Mouse (Mus musculus) heart, embryonic 11.5 days (tissue): ENCODE data around the gene Rtcb. TPM values are rescaled to one million over a fixed set of nuclear protein-coding genes. Genes with fewer than 3 reads are reported as not detected.

Experiments
- ATAC-seq: fragments of 200-750 bp; cut with Nextera tagmentation; replicated peaks from 2 replicates; pipeline ENCODE4 v1.8.0; 2017; ENCODE audit warnings: moderate library complexity; ENCODE audit not compliant: insufficient number of reproducible peaks, low FRiP score, low TSS enrichment
- H3K27ac ChIP-seq: fragments of 300-500 bp; sonication (generic); 2 replicates; pipeline ENCODE4 v1.5.1; 2014; ENCODE audit warnings: mild to moderate bottlenecking, low read depth, low read length
- H3K27me3 ChIP-seq: fragments of 300-500 bp; sonication (generic); 2 replicates; pipeline ENCODE4 v1.6.1; 2014; ENCODE audit warnings: mild to moderate bottlenecking, low read length, mixed read lengths; ENCODE audit not compliant: control insufficient read depth, insufficient read depth
- H3K36me3 ChIP-seq: fragments of 300-500 bp; sonication (generic); 2 replicates; pipeline ENCODE4 v1.6.1; 2014; ENCODE audit warnings: mild to moderate bottlenecking, low read length, moderate library complexity, mixed read lengths; ENCODE audit not compliant: control insufficient read depth, insufficient read depth
- H3K4me1 ChIP-seq: fragments of 300-500 bp; sonication (generic); 2 replicates; pipeline ENCODE4 v1.6.1; 2014; ENCODE audit warnings: low read length; ENCODE audit not compliant: control insufficient read depth, insufficient read depth
- H3K4me2 ChIP-seq: fragments of 300-500 bp; sonication (generic); 2 replicates; pipeline ENCODE4 v1.6.1; 2014; ENCODE audit warnings: mild to moderate bottlenecking, moderate library complexity
- H3K4me3 ChIP-seq: fragments of 300-500 bp; sonication (generic); 2 replicates; pipeline ENCODE4 v1.5.1; 2014; ENCODE audit warnings: low read depth, low read length
- H3K9ac ChIP-seq: fragments of 300-500 bp; sonication (generic); 2 replicates; pipeline ENCODE4 v1.6.1; 2014; ENCODE audit warnings: mild to moderate bottlenecking, low read depth, low read length, moderate library complexity
- H3K9me3 ChIP-seq: fragments of 300-500 bp; sonication (generic); replicated peaks from 2 replicates; pipeline ENCODE4 v1.6.1; 2016; ENCODE audit warnings: low read length; ENCODE audit not compliant: control insufficient read depth
- WGBS: fragments of 180-500 bp; shearing (Covaris S2); extraction: QIAGEN DNeasy Blood & Tissue Kit; methylation state at CpG from one replicate; pipeline ENCODE4 v1.1.7; 2014; ENCODE audit not compliant: insufficient replicate concordance; 5-methylcytosine and 5-hydroxymethylcytosine counted together
- polyA plus RNA-seq: library from polyadenylated mRNA; unstranded; fragments of >200 nt; fragmentation: Nextera tagmentation; extraction: Ambion mirVana; gene quantifications from 2 replicates; pipeline ENCODE4 v1.2.1, GENCODE M21; 2014

The Rtcb gene
- polyA plus RNA-seq, 1 experiment from 2014 or later = 113 TPM

GRCm38 (mm10) chr10:85956871-85957419, 678 bp downstream of the Rtcb start:
- Histone ChIP-seq H3K9ac (peak overlapping the region; percentile 98), H3K9me3 (no peaks in the 10 kb centered on the region), H3K27me3 (no peaks in the 10 kb centered on the region; the same call in 1 of the 2 replicates), H3K4me3 (peak overlapping the region; percentile 98), H3K4me2 (peak overlapping the region; percentile 90), H3K36me3 (peaks cover 17% of the 10 kb centered on the region), H3K27ac (peak overlapping the region; percentile 74; the same call in 1 of the 2 replicates), H3K4me1 (no peaks in the 10 kb centered on the region)
- no peak for ATAC-seq
- WGBS = 4% methylated on average over 20 of the region's 20 CpGs

GRCm38 (mm10) chr10:85954429-85954828, 3.2 kb downstream of the Rtcb start:
- Histone ChIP-seq H3K4me2 (no peak overlapping the region), H3K4me1 (no peaks in the 10 kb centered on the region), H3K36me3 (peaks cover 26% of the 10 kb centered on the region), H3K27ac (no peak overlapping the region), H3K27me3 (no peaks in the 10 kb centered on the region), H3K9ac (no peak overlapping the region), H3K4me3 (no peak overlapping the region), H3K9me3 (no peaks in the 10 kb centered on the region)
- 83% methylated on average over 2 of the region's 2 CpGs for WGBS
- no peak for ATAC-seq

- H3K4me1 ChIP-seq = no peaks in the 10 kb centered on the region
- no peak for ATAC-seq
- no peaks in the 10 kb centered on the region for H3K27me3 ChIP-seq
- no peak overlapping the region for H3K9ac ChIP-seq
- WGBS = 79% methylated on average over 3 of the region's 3 CpGs
- H3K36me3 ChIP-seq = peaks cover 27% of the 10 kb centered on the region
- no peak overlapping the region for H3K4me3 ChIP-seq
- no peak overlapping the region for H3K4me2 ChIP-seq
- H3K9me3 ChIP-seq = no peaks in the 10 kb centered on the region
- H3K27ac ChIP-seq = no peak overlapping the region
Measured at GRCm38 (mm10) chr10:85953401-85953800, 4.2 kb downstream of the Rtcb start.

GRCm38 (mm10) chr10:85951765-85952443, 5.7 kb downstream of the Rtcb start:
- Histone ChIP-seq H3K4me3 (no peak overlapping the region), H3K4me2 (no peak overlapping the region), H3K9ac (no peak overlapping the region), H3K27me3 (no peaks in the 10 kb centered on the region), H3K4me1 (no peaks in the 10 kb centered on the region), H3K9me3 (no peaks in the 10 kb centered on the region), H3K36me3 (peaks cover 27% of the 10 kb centered on the region), H3K27ac (no peak overlapping the region)
- no peak for ATAC-seq
- 90% methylated on average over 6 of the region's 6 CpGs for WGBS

GRCm38 (mm10) chr10:85948483-85949196, 9.0 kb downstream of the Rtcb start:
- Histone ChIP-seq H3K4me1 (no peaks in the 10 kb centered on the region), H3K36me3 (peaks cover 34% of the 10 kb centered on the region), H3K9me3 (no peaks in the 10 kb centered on the region), H3K27me3 (no peaks in the 10 kb centered on the region), H3K4me2 (no peak overlapping the region), H3K4me3 (no peak overlapping the region), H3K9ac (no peak overlapping the region), H3K27ac (no peak overlapping the region)
- no peak for ATAC-seq
- 95% methylated on average over 8 of the region's 8 CpGs for WGBS

- peaks cover 37% of the 10 kb centered on the region for H3K36me3 ChIP-seq
- WGBS = 94% methylated on average over 6 of the region's 6 CpGs
- ATAC-seq = no peak
- peaks cover 2% of the 10 kb centered on the region; the same call in 1 of the 2 replicates for H3K9me3 ChIP-seq
- H3K4me3 ChIP-seq = no peak overlapping the region
- no peak overlapping the region for H3K27ac ChIP-seq
- H3K27me3 ChIP-seq = no peaks in the 10 kb centered on the region
- H3K4me2 ChIP-seq = no peak overlapping the region
- no peaks in the 10 kb centered on the region for H3K4me1 ChIP-seq
- H3K9ac ChIP-seq = no peak overlapping the region
Measured at GRCm38 (mm10) chr10:85936280-85936965, 21.2 kb downstream of the Rtcb start.

GRCm38 (mm10) chr10:85929962-85930361, 27.7 kb downstream of the Rtcb start:
- no peak for ATAC-seq
- WGBS = 77% methylated on average over 11 of the region's 11 CpGs

GRCm38 (mm10) chr10:85929208-85929591, 28.4 kb downstream of the Rtcb start:
- Histone ChIP-seq H3K36me3 (no peaks in the 10 kb centered on the region), H3K27me3 (peaks cover 15% of the 10 kb centered on the region), H3K4me3 (no peak overlapping the region), H3K9ac (no peak overlapping the region), H3K4me1 (0 out of 2 replicates have a peak, but pooled peaks cover 4% of the 10 kb centered on the region), H3K27ac (no peak overlapping the region), H3K9me3 (no peaks in the 10 kb centered on the region), H3K4me2 (peak overlapping the region; percentile 92)
- no peak for ATAC-seq
- WGBS = 54% methylated on average over 11 of the region's 11 CpGs

More at GRCm38 (mm10) chr10:85929962-85930361, 27.7 kb downstream of the Rtcb start:
- Histone ChIP-seq H3K4me2 (no peak overlapping the region), H3K9ac (no peak overlapping the region), H3K27me3 (peaks cover 15% of the 10 kb centered on the region), H3K4me3 (no peak overlapping the region), H3K4me1 (0 out of 2 replicates have a peak, but pooled peaks cover 4% of the 10 kb centered on the region), H3K36me3 (no peaks in the 10 kb centered on the region), H3K9me3 (no peaks in the 10 kb centered on the region), H3K27ac (no peak overlapping the region)
